Mouse (Mus musculus) layer of hippocampus, postnatal 10 days (tissue): ENCODE results near the gene Rnase9. TPM values are rescaled to one million over a fixed set of nuclear protein-coding genes. Genes with fewer than 3 reads are reported as not detected.

ENCODE experiments used
- total RNA-seq, 2 experiments: library from RNA; stranded (reverse); gene quantifications; 2 replicates each; pipeline ENCODE4 v1.2.3; 2021

Gene Rnase9
- total RNA-seq, 2 experiments from 2014 or later: not detected

Other genes starting within 250 kb of the Rnase9 start
- gene Ccnb1ip1, start 234.1 kb downstream of the Rnase9 start, total RNA-seq: not detected
- 10 to 100 TPM; 23.7 to 41.6 TPM for gene Parp2, start 234.0 kb downstream of the Rnase9 start, total RNA-seq
- 1 to 10 TPM; 4.4 to 4.8 TPM for gene Tep1, start 171.3 kb downstream of the Rnase9 start, total RNA-seq
- gene Klhl33, start 144.4 kb downstream of the Rnase9 start, total RNA-seq: 1 to 10 TPM; 1.8 to 2.3 TPM
- 10 to 100 TPM; 33.9 to 40.2 TPM for gene Osgep, start 117.0 kb downstream of the Rnase9 start, total RNA-seq
- 10 to 100 TPM; 71.7 to 78.2 TPM for gene Apex1, start 116.9 kb downstream of the Rnase9 start, total RNA-seq
- 10 to 100 TPM; 72.7 to 85.3 TPM for gene Pip4p1, start 111.0 kb downstream of the Rnase9 start, total RNA-seq
- gene Pnp, start 110.8 kb downstream of the Rnase9 start, total RNA-seq: 10 to 100 TPM; 17.1 to 21.5 TPM
- gene Gm49342, start 97.4 kb downstream of the Rnase9 start, total RNA-seq: 10 to 100 TPM in 1 of 2 experiments, 1 to 10 TPM in 1; 9.2 to 11.1 TPM
- 1 to 10 TPM; 1.0 to 1.7 TPM for gene Pnp2, start 85.9 kb downstream of the Rnase9 start, total RNA-seq
- gene Rnase10, start 34.1 kb downstream of the Rnase9 start, total RNA-seq: under 1 TPM in 1 of 2 experiments, not detected in 1; 0.22 TPM
- not detected for gene Rnase11, start 8.3 kb upstream of the Rnase9 start, total RNA-seq
- not detected for gene Rnase12, start 15.8 kb upstream of the Rnase9 start, total RNA-seq
- not detected for gene Olfr750, start 32.6 kb upstream of the Rnase9 start, total RNA-seq
- 10 to 100 TPM; 16.2 to 17.8 TPM for gene Rnase4, start 49.2 kb upstream of the Rnase9 start, total RNA-seq
- 1 to 10 TPM; 3.0 to 4.1 TPM for gene Ang, start 49.3 kb upstream of the Rnase9 start, total RNA-seq
- gene Eddm3b, start 72.6 kb upstream of the Rnase9 start, total RNA-seq: not detected
- gene Rnase6, start 82.0 kb upstream of the Rnase9 start, total RNA-seq: under 1 TPM; 0.31 to 0.34 TPM
- gene Rnase1, start 104.9 kb upstream of the Rnase9 start, total RNA-seq: 1 to 10 TPM in 1 of 2 experiments, under 1 TPM in 1; 0.91 to 1.2 TPM
- not detected for gene Rnase2b, start 120.4 kb upstream of the Rnase9 start, total RNA-seq
- gene Ang2, start 157.3 kb upstream of the Rnase9 start, total RNA-seq: not detected
- gene Ear14, start 161.5 kb upstream of the Rnase9 start, total RNA-seq: not detected
- gene Rnase2a, start 214.2 kb upstream of the Rnase9 start, total RNA-seq: not detected